Mouse (Mus musculus): ENCODE data around the gene Rhof. TPM values are rescaled to one million over a fixed set of nuclear protein-coding genes. Genes with fewer than 3 reads are reported as not detected.
"Not testable (repeated sequence)": the region's sequence is repeated elsewhere in the genome, so short reads cannot be mapped to it uniquely, and the experiment has no call there.

Rhof gene
- polyA plus RNA-seq, 1 experiment from 2014 or later: 0.33 TPM

- DNase-seq (ENCODE audit: low read depth, low spot score): no peak
- CTCF ChIA-PET: interaction anchor here (1.3 to 3.0 kb wide), 4 partner anchors 58 to 109 kb away, joined by 4 to 12 read pairs (median 8); no protein-coding TSS in a partner anchor
Observed at GRCm38 (mm10) chr5:123063141-123063540, 69.4 kb downstream of the Rhof start.

GRCm38 (mm10) chr5:123061402-123061749 is 71.1 kb downstream of the Rhof start:
- not testable (repeated sequence) for ATAC-seq; H3K27me3 ChIP-seq; DNase-seq (ENCODE audit: low read depth, low spot score)
- in situ Hi-C loops (cut with MboI; ENCODE audit: low pct_unique_long_range_greater_than_20kb): loop anchor here (5.0 to 10.0 kb wide), 2 partner anchors 63 to 111 kb away; no protein-coding TSS in a partner anchor
- ChIA-PET POLR2A (interaction anchor here (1.1 kb wide), 1 partner anchor 12 kb away, joined by 4 read pairs; no protein-coding TSS in a partner anchor), CTCF (interaction anchor here (1.0 to 3.2 kb wide), 3 partner anchors 72 to 111 kb away, joined by 3 to 15 read pairs (median 6); no protein-coding TSS in a partner anchor)

More at GRCm38 (mm10) chr5:123063141-123063540, 69.4 kb downstream of the Rhof start:
- TF ChIP-seq CTCF (IDR thresholded peaks at IDR 0.05): no peak
- ATAC-seq: no peak
- no peaks in the 10 kb centered on the region for H3K27me3 ChIP-seq
- POLR2A ChIA-PET: no interaction called here
- in situ Hi-C loops (cut with MboI; ENCODE audit: low pct_unique_long_range_greater_than_20kb): loop anchor here (5.0 to 10.0 kb wide), 2 partner anchors 62 to 109 kb away; no protein-coding TSS in a partner anchor

GRCm38 (mm10) chr5:123060706-123061401 is 71.6 kb downstream of the Rhof start:
- ChIA-PET CTCF (interaction anchor here (1.0 to 3.2 kb wide), 8 partner anchors 51 to 249 kb away, joined by 3 to 15 read pairs (median 6); no protein-coding TSS in a partner anchor), POLR2A (interaction anchor here (0.5 to 1.5 kb wide), 3 partner anchors 12 to 78 kb away, joined by 3 to 5 read pairs (median 4); no protein-coding TSS in a partner anchor)
- ATAC-seq: no peak
- in situ Hi-C loops (cut with MboI; ENCODE audit: low pct_unique_long_range_greater_than_20kb): loop anchor here (5.0 to 10.0 kb wide), 2 partner anchors 64 to 111 kb away; no protein-coding TSS in a partner anchor
- H3K27me3 ChIP-seq: no peaks in the 10 kb centered on the region
- peak; percentile 7 for TF ChIP-seq CTCF (IDR thresholded peaks at IDR 0.05)
- DNase-seq (ENCODE audit: low read depth, low spot score): no peak

- in situ Hi-C loops (cut with MboI; ENCODE audit: low pct_unique_long_range_greater_than_20kb): loop anchor here (5.0 to 10.0 kb wide), 3 partner anchors 65 to 133 kb away; no protein-coding TSS in a partner anchor
- ChIA-PET POLR2A (interaction anchor here (0.5 to 1.5 kb wide), 3 partner anchors 16 to 79 kb away, joined by 3 to 5 read pairs (median 3); no protein-coding TSS in a partner anchor), CTCF (interaction anchor here (0.9 to 3.2 kb wide), 10 partner anchors 46 to 248 kb away, joined by 3 to 15 read pairs (median 4); no protein-coding TSS in a partner anchor)
- TF ChIP-seq CTCF (IDR thresholded peaks at IDR 0.05): peak; percentile 86
- no peaks in the 10 kb centered on the region for H3K27me3 ChIP-seq
- DNase-seq (ENCODE audit: low read depth, low spot score): no peak
- ATAC-seq: no peak
Observed at GRCm38 (mm10) chr5:123059757-123060520, 72.6 kb downstream of the Rhof start.

GRCm38 (mm10) chr5:123058251-123059102 is 74.0 kb downstream of the Rhof start:
- peak; percentile 14 for TF ChIP-seq CTCF (IDR thresholded peaks at IDR 0.05)
- ChIA-PET CTCF (interaction anchor here (1.1 to 6.4 kb wide), 6 partner anchors 14 to 247 kb away, joined by 3 to 32 read pairs (median 4); no protein-coding TSS in a partner anchor), POLR2A (interaction anchor here (0.7 to 0.9 kb wide), 2 partner anchors 43 to 89 kb away, joined by 3 read pairs; partner anchors contain the start of gene Orai1)
- DNase-seq (ENCODE audit: low read depth, low spot score) (no peak), ATAC-seq (no peak)
- in situ Hi-C loops (cut with MboI; ENCODE audit: low pct_unique_long_range_greater_than_20kb): loop anchor here (5.0 kb wide), 1 partner anchor 131 kb away; no protein-coding TSS in a partner anchor
- no peaks in the 10 kb centered on the region for H3K27me3 ChIP-seq

GRCm38 (mm10) chr5:123057366-123058250 is 74.9 kb downstream of the Rhof start:
- no peaks in the 10 kb centered on the region for H3K27me3 ChIP-seq
- ATAC-seq (peak; percentile 69), DNase-seq (ENCODE audit: low read depth, low spot score) (peak; percentile 100)
- TF ChIP-seq CTCF (IDR thresholded peaks at IDR 0.05): peak; percentile 59
- POLR2A ChIA-PET: no interaction called here
- in situ Hi-C loops (cut with MboI; ENCODE audit: low pct_unique_long_range_greater_than_20kb): loop anchor here (5.0 kb wide), 1 partner anchor 130 kb away; no protein-coding TSS in a partner anchor
- CTCF ChIA-PET: interaction anchor here (1.1 to 6.4 kb wide), 6 partner anchors 14 to 246 kb away, joined by 3 to 32 read pairs (median 4); no protein-coding TSS in a partner anchor

Other genes starting within 250 kb of the Rhof start
- gene Kdm2b, start 142.9 kb downstream of the Rhof start, polyA plus RNA-seq (2021): 35.6 TPM
- 20.5 TPM for gene Orai1, start 117.6 kb downstream of the Rhof start, polyA plus RNA-seq (2021)
- gene Morn3, start 85.7 kb downstream of the Rhof start, polyA plus RNA-seq (2021): 0.32 TPM
- 8.1 TPM for gene Tmem120b, start 64.3 kb downstream of the Rhof start, polyA plus RNA-seq (2021)
- gene Setd1b, start 9.5 kb upstream of the Rhof start, polyA plus RNA-seq (2021): 8.1 TPM
- gene Psmd9, start 36.7 kb upstream of the Rhof start, polyA plus RNA-seq (2021): 59.3 TPM
- gene Hpd, start 50.0 kb upstream of the Rhof start, polyA plus RNA-seq (2021): not detected
- 0.14 TPM for gene Wdr66, start 119.4 kb upstream of the Rhof start, polyA plus RNA-seq (2021)
- gene Bcl7a, start 211.1 kb upstream of the Rhof start, polyA plus RNA-seq (2021): 19.3 TPM